Mouse (Mus musculus) adrenal gland, adult (tissue): Measurements from ENCODE around the gene Sbk1.

Experiments used
- DNase-seq, 2 experiments: peaks; one replicate each; pipeline ENCODE4 v3.0.0; 2022 to 2023; ENCODE audit warnings: low spot score in 1 of 2; ENCODE audit not compliant: inconsistent age in 2 of 2

Sbk1 gene

GRCm38 (mm10) chr7:126329907-126330645, 57.7 kb downstream of the Sbk1 start:
- no peak for DNase-seq

DNA sequence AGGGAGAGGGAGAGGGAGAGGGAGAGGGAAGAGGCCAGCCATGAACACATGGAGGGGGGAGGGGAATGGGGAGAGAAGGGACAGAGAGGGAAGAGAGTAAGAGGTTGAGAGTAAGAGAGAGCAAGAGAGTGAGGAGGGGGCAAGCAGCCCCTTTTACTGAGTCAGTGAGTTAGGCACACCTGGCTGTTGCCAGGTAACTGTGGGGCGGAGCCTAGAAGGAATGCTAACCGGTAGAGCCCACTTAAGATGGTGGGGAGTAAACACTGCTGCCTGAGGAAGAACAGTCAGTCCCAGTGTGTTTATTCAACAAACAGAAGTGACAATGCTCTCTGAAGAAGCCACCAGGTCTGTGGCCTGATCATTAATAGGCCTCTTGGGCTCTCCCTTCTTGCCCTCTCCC, 58.3 kb downstream of the Sbk1 start:
- DNase-seq = no peak

- no peak for DNase-seq
These were observed 60.3 kb downstream of the Sbk1 start for GRCm38 (mm10) chr7:126332691-126333090.

DNA sequence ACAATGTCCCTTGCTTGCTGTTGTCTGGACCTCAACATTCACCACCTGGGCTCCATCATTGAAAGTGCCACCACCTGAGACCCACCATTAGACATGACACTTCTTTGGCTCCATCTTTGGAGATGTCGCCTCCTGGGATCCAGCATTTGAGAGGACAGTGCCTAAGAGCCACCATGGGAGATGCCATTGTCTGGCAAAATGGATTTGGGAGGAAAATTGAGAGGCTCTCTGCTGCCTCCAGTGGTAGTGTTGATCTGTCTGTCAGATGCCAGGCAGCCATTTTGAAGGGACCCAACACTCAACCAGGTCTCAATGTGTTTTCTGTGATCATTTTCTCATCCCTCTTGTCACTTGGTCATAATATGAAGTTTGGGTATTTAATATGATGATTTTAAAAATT, 63.1 kb downstream of the Sbk1 start:
- DNase-seq = no peak

GRCm38 (mm10) chr7:126338906-126339305, 66.5 kb downstream of the Sbk1 start:
- no peak for DNase-seq

- no peak for DNase-seq
These were observed 67.1 kb downstream of the Sbk1 start for GRCm38 (mm10) chr7:126339521-126339971.

- DNase-seq = no peak
These were observed 67.8 kb downstream of the Sbk1 start for GRCm38 (mm10) chr7:126340206-126340618.

DNA sequence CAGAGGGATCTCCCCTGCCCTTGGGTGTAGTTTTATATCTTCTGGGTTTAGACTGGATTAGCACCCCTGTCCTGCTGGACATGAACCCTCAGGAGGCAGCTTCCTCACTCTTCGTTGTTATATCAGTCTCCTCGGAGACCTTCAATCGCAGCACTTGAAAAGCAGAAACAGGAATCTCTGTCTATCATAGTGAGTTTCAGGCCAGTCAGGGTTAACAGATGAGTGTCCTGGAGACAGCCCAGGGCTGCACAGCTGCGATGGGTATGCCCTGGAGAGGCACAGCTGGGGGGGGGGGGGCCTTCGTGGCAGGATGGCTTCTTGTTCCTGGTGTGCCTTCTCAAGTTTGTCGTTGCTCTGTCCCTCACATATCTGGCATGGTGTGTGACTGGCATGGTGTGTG, 68.5 kb downstream of the Sbk1 start:
- no peak for DNase-seq
